Mouse (Mus musculus) cortical plate, adult 2 months (tissue): Measurements from ENCODE around the gene Hoxa10. TPM values are rescaled to one million over a fixed set of nuclear protein-coding genes. Genes with fewer than 3 reads are reported as not detected.

Source experiments
- H3K27ac ChIP-seq: fragments of 200-500 bp; 2 replicates; pipeline ENCODE4 v1.5.1; 2012; ENCODE audit warnings: low read length, control low read depth, inconsistent platforms; ENCODE audit not compliant: insufficient read depth
- H3K4me1 ChIP-seq: fragments of 200-500 bp; 2 replicates; pipeline ENCODE4 v1.6.1; 2011; ENCODE audit warnings: low read length; ENCODE audit not compliant: control insufficient read depth, insufficient read depth
- H3K4me3 ChIP-seq: fragments of 200-500 bp; 2 replicates; pipeline ENCODE4 v1.5.1; 2011; ENCODE audit warnings: mild to moderate bottlenecking, low read length, control low read depth; ENCODE audit not compliant: insufficient read depth
- CTCF ChIP-seq: fragments of 200-500 bp; IDR thresholded peaks from 2 replicates; pipeline ENCODE4 v1.5.1; 2011; ENCODE audit warnings: mild to moderate bottlenecking, control low read depth, low read length; ENCODE audit not compliant: insufficient read depth; ENCODE audit errors: extremely low read depth
- POLR2A ChIP-seq: fragments of 200-500 bp; IDR thresholded peaks from 2 replicates; pipeline ENCODE4 v1.6.1; 2011; ENCODE audit warnings: mild to moderate bottlenecking, low read length, control low read depth; ENCODE audit not compliant: insufficient read depth; ENCODE audit errors: extremely low read depth
- polyA plus RNA-seq: library from polyadenylated mRNA; depleted of rRNA; stranded (reverse); fragments of >200 nt; gene quantifications from 2 replicates; pipeline ENCODE4 v1.2.3, GENCODE M21; 2012

Gene Hoxa10
- polyA plus RNA-seq, 1 experiment: not detected

GRCm38 (mm10) chr6:52230516-52231165 is 10.0 kb downstream of the Hoxa10 start, which contains the start of gene Hoxa9:
Gene Hoxa9 (minus strand): TSS chr6:52231089.
- TF ChIP-seq POLR2A (no peak), CTCF (no peak)
- Histone ChIP-seq H3K4me1 (no peaks in the 10 kb centered on the region), H3K4me3 (no peak within 1 kb of the TSS), H3K27ac (no peak within 1 kb of the TSS)

- Histone ChIP-seq H3K4me3 (no peak overlapping the region), H3K27ac (no peak overlapping the region), H3K4me1 (no peaks in the 10 kb centered on the region)
- no peak for TF ChIP-seq CTCF
- no peak for TF ChIP-seq POLR2A
Measured at GRCm38 (mm10) chr6:52229558-52230416, 10.9 kb downstream of the Hoxa10 start.

GRCm38 (mm10) chr6:52228475-52229465 is 11.9 kb downstream of the Hoxa10 start:
- no peak overlapping the region for H3K4me3 ChIP-seq
- no peak for TF ChIP-seq CTCF
- TF ChIP-seq POLR2A: no peak
- H3K4me1 ChIP-seq: no peaks in the 10 kb centered on the region
- H3K27ac ChIP-seq: no peak overlapping the region

GRCm38 (mm10) chr6:52227470-52228222 is 13.0 kb downstream of the Hoxa10 start:
- Histone ChIP-seq H3K4me1 (no peaks in the 10 kb centered on the region), H3K4me3 (no peak overlapping the region), H3K27ac (no peak overlapping the region)
- TF ChIP-seq CTCF (no peak), POLR2A (no peak)

- Histone ChIP-seq H3K4me3 (no peak overlapping the region), H3K4me1 (no peaks in the 10 kb centered on the region), H3K27ac (no peak overlapping the region)
- TF ChIP-seq POLR2A (no peak), CTCF (no peak)
Measured at GRCm38 (mm10) chr6:52226569-52227257, 13.9 kb downstream of the Hoxa10 start.

- H3K4me3 ChIP-seq: no peak overlapping the region
- H3K27ac ChIP-seq: no peak overlapping the region
- TF ChIP-seq CTCF (no peak), POLR2A (no peak)
- H3K4me1 ChIP-seq: no peaks in the 10 kb centered on the region
Measured at GRCm38 (mm10) chr6:52225612-52226568, 14.8 kb downstream of the Hoxa10 start.

- Histone ChIP-seq H3K4me1 (no peaks in the 10 kb centered on the region), H3K27ac (no peak overlapping the region), H3K4me3 (no peak overlapping the region)
- TF ChIP-seq POLR2A (no peak), CTCF (no peak)
Measured at GRCm38 (mm10) chr6:52224895-52225611, 15.6 kb downstream of the Hoxa10 start.
